13 mouse cellular contexts compared by ENCODE assay signal in genomic region chr10:75191647-75192046, GRCm38 (mm10). TPM values are rescaled to one million over a fixed set of nuclear protein-coding genes. Genes with fewer than 3 reads are reported as not detected.
DNase-seq lines count a peak whose midpoint lies in the region; ATAC-seq and TF ChIP-seq lines count a peak whose summit lies in the region.
"Had no signal": no experiment of that assay in that cellular context is flagged by ENCODE, and none has a peak within 500 bp of the region (broad histone marks: within the 10 kb centered on the region; RNA-seq: fewer than 3 reads in every experiment).

No protein-coding gene starts in this region.

- peak; percentile 51 for TF ChIP-seq CTCF in liver, adult 2 months (IDR thresholded peaks at IDR 0.05; ENCODE audit: low read depth, low read length)

- H3K36me3 ChIP-seq in liver, adult 2 months (ENCODE audit: control insufficient read depth, insufficient read depth, low read length) = no peaks in the 10 kb centered on the region
- H3K36me3 ChIP-seq in liver, embryonic 11.5 days (ENCODE audit: control insufficient read depth, insufficient read depth, low read length) = no peaks in the 10 kb centered on the region
- H3K36me3 ChIP-seq: midbrain, embryonic 12.5 days; stomach, embryonic 15.5 days had no signal

- peak; percentile 10 for DNase-seq in embryo, embryonic 10.5 days (ENCODE audit: low spot score)
- no peak for DNase-seq in embryo, embryonic 11 days
- DNase-seq in liver, adult 2 months (ENCODE audit: extremely low read depth, low read depth, low spot score) = no peak
- no peak for DNase-seq in liver, embryonic 11.5 days (ENCODE audit: low spot score)
- peak; percentile 17 for DNase-seq in NIH3T3 (ENCODE audit: low read depth)
- no peak for DNase-seq in cerebellum, postnatal 4 days (ENCODE audit: low spot score in 2 of 2)
- no peak for DNase-seq in testis, postnatal 14 days (ENCODE audit: low spot score)
- DNase-seq: right cerebral cortex, postnatal 14 days had no signal

- H3K4me2 ChIP-seq in liver, embryonic 11.5 days = no peak overlapping the region
- H3K4me2 ChIP-seq: midbrain, embryonic 12.5 days; stomach, embryonic 15.5 days had no signal

- 54% methylated on average over 7 of the region's 7 CpGs for WGBS in liver, adult 2 months
- WGBS in liver, embryonic 11.5 days = 42% methylated on average over 7 of the region's 7 CpGs

- no peak overlapping the region for H3K27ac ChIP-seq in liver, adult 2 months (replicated peaks; ENCODE audit: insufficient read depth, low read depth, low read length)
- H3K27ac ChIP-seq in liver, embryonic 11.5 days (ENCODE audit: low read depth, low read length) = no peak overlapping the region
- H3K27ac ChIP-seq: midbrain, embryonic 12.5 days; stomach, embryonic 15.5 days had no signal

- peaks cover 3% of the 10 kb centered on the region; the same call in 1 of the 2 replicates for H3K4me1 ChIP-seq in liver, adult 2 months (ENCODE audit: control insufficient read depth, insufficient read depth, low read length)
- no peaks in the 10 kb centered on the region for H3K4me1 ChIP-seq in liver, embryonic 11.5 days (replicated peaks; ENCODE audit: control insufficient read depth, insufficient read depth, low read length)
- H3K4me1 ChIP-seq: midbrain, embryonic 12.5 days had no signal

- TF ChIP-seq POLR2A in liver, adult 2 months (IDR thresholded peaks at IDR 0.05; ENCODE audit: extremely low read depth, insufficient read depth, low read length) = no peak

- H3K9me3 ChIP-seq in liver, embryonic 11.5 days (ENCODE audit: control insufficient read depth, low read length) = no peaks in the 10 kb centered on the region
- H3K9me3 ChIP-seq: stomach, embryonic 15.5 days had no signal

- no peak overlapping the region for H3K4me3 ChIP-seq in liver, adult 2 months (ENCODE audit: insufficient read depth, low read depth, low read length)
- no peak overlapping the region for H3K4me3 ChIP-seq in liver, embryonic 11.5 days (ENCODE audit: low read depth, low read length)
- H3K4me3 ChIP-seq: erythroblast, embryonic 14.5 days; midbrain, embryonic 12.5 days; stomach, embryonic 15.5 days had no signal

- no peaks in the 10 kb centered on the region for H3K27me3 ChIP-seq in liver, adult 2 months (ENCODE audit: control insufficient read depth, insufficient read depth, low read length)
- H3K27me3 ChIP-seq in liver, embryonic 11.5 days (replicated peaks; ENCODE audit: control insufficient read depth, insufficient read depth, low read length) = no peaks in the 10 kb centered on the region
- H3K27me3 ChIP-seq: midbrain, embryonic 12.5 days; stomach, embryonic 15.5 days had no signal

- no peak for ATAC-seq in liver, embryonic 11.5 days (replicated peaks; ENCODE audit: low FRiP score)
- peak; percentile 75 for ATAC-seq in megakaryocyte, adult 5-6 weeks (ENCODE audit: poor library complexity, severe bottlenecking)
- ATAC-seq: inflammation-experienced regulatory T-cells, adult 6 months had no signal

- no peaks in the 10 kb centered on the region for H3K79me2 ChIP-seq in liver, adult 2 months (ENCODE audit: control insufficient read depth, insufficient read depth, low read length)

- no peak overlapping the region for H3K9ac ChIP-seq in liver, adult 2 months (ENCODE audit: low read depth, low read length)
- H3K9ac ChIP-seq in liver, embryonic 11.5 days (ENCODE audit: low read depth, low read length) = no peak overlapping the region
- H3K9ac ChIP-seq: midbrain, embryonic 12.5 days; stomach, embryonic 15.5 days had no signal

RNA-seq across cellular contexts. Expression of gene Specc1l, which starts 20.2 kb away (rescaled TPM):
- total RNA-seq in liver, adult 2 months (2014; rRNA removed) = 10.3 and 10.8 TPM in 2 replicates
- polyA plus RNA-seq in liver, adult 2 months (2012; rRNA removed) = 5.2 and 5.3 TPM in 2 replicates
- 13.3 and 14.3 TPM in 2 replicates for polyA plus RNA-seq in liver, embryonic 11.5 days (2014; fragmentation: Nextera tagmentation; extraction: Ambion mirVana)
- total RNA-seq in megakaryocyte, adult 5-6 weeks (2015) = 22.4 and 29.4 TPM in 2 replicates
- 26.1 and 29.3 TPM in 2 replicates for total RNA-seq in megakaryocyte, adult 5-6 weeks (2017)

Comparison
In these comparisons a context has a peak if more than half of its experiments do, and no peak if none do; other contexts are left out.
1. DNase-seq: peak in embryo, embryonic 10.5 days (single experiment) and NIH3T3 (single experiment); none in embryo, embryonic 11 days (single experiment), liver, adult 2 months (single experiment), liver, embryonic 11.5 days (single experiment), cerebellum, postnatal 4 days (0 of 2) and testis, postnatal 14 days (single experiment).